Mouse (Mus musculus) C2C12 (cell line): Measurements from ENCODE around the gene Kdm5c.

Source experiments
- CTCF ChIP-seq: IDR thresholded peaks from one replicate; pipeline ENCODE4 v1.5.1; 2011; ENCODE audit not compliant: control insufficient read depth, insufficient read depth, insufficient read length
- FOSL1 ChIP-seq: IDR thresholded peaks from one replicate; pipeline ENCODE4 v1.8.0; 2011; ENCODE audit warnings: mild to moderate bottlenecking, low read length; ENCODE audit not compliant: poor library complexity, insufficient read depth, severe bottlenecking
- MYOD1 ChIP-seq: IDR thresholded peaks from one replicate; pipeline ENCODE4 v1.6.1; 2011; ENCODE audit warnings: low read depth; ENCODE audit not compliant: control insufficient read depth, insufficient read length

DNA sequence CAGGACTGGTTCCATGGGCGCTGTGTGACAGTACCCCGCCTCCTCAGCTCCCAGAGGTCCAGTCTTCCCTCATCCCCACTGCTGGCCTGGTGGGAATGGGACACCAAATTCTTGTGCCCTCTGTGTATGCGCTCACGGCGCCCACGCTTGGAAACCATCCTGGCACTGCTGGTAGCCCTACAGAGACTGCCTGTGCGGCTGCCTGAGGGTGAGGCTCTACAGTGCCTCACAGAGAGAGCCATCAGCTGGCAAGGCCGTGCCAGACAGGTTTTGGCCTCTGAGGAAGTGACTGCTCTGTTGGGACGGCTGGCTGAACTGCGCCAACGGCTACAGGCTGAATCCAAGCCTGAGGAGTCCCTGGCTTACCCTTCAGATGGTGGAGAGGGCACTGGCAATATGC lies 38.4 kb downstream of the Kdm5c start:
- TF ChIP-seq CTCF (no peak), FOSL1 (no peak), MYOD1 (no peak)
